Mouse (Mus musculus) large intestine, adult 2 months (tissue): Measurements from ENCODE around the gene Med12. TPM values are rescaled to one million over a fixed set of nuclear protein-coding genes. Genes with fewer than 3 reads are reported as not detected.

Experiments used
- polyA plus RNA-seq: library from polyadenylated mRNA; depleted of rRNA; stranded (reverse); fragments of >200 nt; gene quantifications from 2 replicates; pipeline ENCODE4 v1.2.3, GENCODE M21; 2012; rRNA removed

Gene Med12
- polyA plus RNA-seq, 1 experiment: 56.7 TPM

Other genes with a start within 250 kb of the Med12 start
- not detected in 2 replicates for gene Tex11, start 214.4 kb upstream of the Med12 start, polyA plus RNA-seq
- gene Slc7a3, start 188.0 kb upstream of the Med12 start, polyA plus RNA-seq: 0.56 and 1.1 TPM in 2 replicates
- 18.2 and 19.2 TPM in 2 replicates for gene Snx12, start 51.5 kb upstream of the Med12 start, polyA plus RNA-seq
- 18.2 and 22.2 TPM in 2 replicates for gene Foxo4, start 19.5 kb upstream of the Med12 start, polyA plus RNA-seq
- gene Gm614, start 10.0 kb upstream of the Med12 start, polyA plus RNA-seq: not detected in 2 replicates
- 23.9 and 24.0 TPM in 2 replicates for gene Il2rg, start 5.8 kb upstream of the Med12 start, polyA plus RNA-seq
- gene Gm20489, start 5.0 kb upstream of the Med12 start, polyA plus RNA-seq: not detected in 2 replicates
- 0.10 and 0.26 TPM in 2 replicates for gene Nlgn3, start 25.1 kb downstream of the Med12 start, polyA plus RNA-seq
- gene Gjb1, start 102.3 kb downstream of the Med12 start, polyA plus RNA-seq: 88.4 and 102 TPM in 2 replicates
- 10.2 and 17.0 TPM in 2 replicates for gene Zmym3, start 146.8 kb downstream of the Med12 start, polyA plus RNA-seq
- gene Nono, start 155.3 kb downstream of the Med12 start, polyA plus RNA-seq: 89.2 and 104 TPM in 2 replicates
- 0.86 and 1.2 TPM in 2 replicates for gene Itgb1bp2, start 175.1 kb downstream of the Med12 start, polyA plus RNA-seq